Mouse (Mus musculus) layer of hippocampus, postnatal 36 days (tissue): ENCODE results near the gene Dbndd1. TPM values are rescaled to one million over a fixed set of nuclear protein-coding genes. Genes with fewer than 3 reads are reported as not detected.
"Not testable (repeated sequence)": the region's sequence is repeated elsewhere in the genome, so short reads cannot be mapped to it uniquely, and the experiment has no call there.

Experiments
- DNase-seq, 2 experiments: peaks; one replicate each; pipeline ENCODE4 v3.0.0; 2022
- total RNA-seq, 2 experiments: library from RNA; stranded (reverse); gene quantifications; 2 replicates each; pipeline ENCODE4 v1.2.3; 2021

Dbndd1 gene
- total RNA-seq, 2 experiments from 2014 or later = 10.9 to 11.0 TPM

GRCm38 (mm10) chr8:123492898-123493297, 22.4 kb downstream of the Dbndd1 start:
- DNase-seq = no peak

GRCm38 (mm10) chr8:123491280-123492075, 23.8 kb downstream of the Dbndd1 start:
- DNase-seq = no peak

GRCm38 (mm10) chr8:123482627-123483026, 32.6 kb downstream of the Dbndd1 start:
- DNase-seq = no peak

GRCm38 (mm10) chr8:123478456-123479218, 36.6 kb downstream of the Dbndd1 start:
- DNase-seq = no peak

- DNase-seq = peak; percentile 94 to 95
Measured at GRCm38 (mm10) chr8:123477737-123478258, 37.5 kb downstream of the Dbndd1 start, which contains the start of gene Afg3l1. TSS of gene Afg3l1 (plus strand) at chr8:123477903.

- peak in 1 of 2 experiments; percentile 19 for DNase-seq
Measured at GRCm38 (mm10) chr8:123476911-123477736, 38.1 kb downstream of the Dbndd1 start.

- not testable (repeated sequence) for DNase-seq
Measured at GRCm38 (mm10) chr8:123474549-123474948, 40.7 kb downstream of the Dbndd1 start.

GRCm38 (mm10) chr8:123472991-123473390, 42.3 kb downstream of the Dbndd1 start:
- not testable (repeated sequence) for DNase-seq

- no peak for DNase-seq
Measured at GRCm38 (mm10) chr8:123467476-123467875, 47.8 kb downstream of the Dbndd1 start.

GRCm38 (mm10) chr8:123463651-123464050, 51.6 kb downstream of the Dbndd1 start:
- DNase-seq = no peak

Other genes starting within 250 kb of the Dbndd1 start
- gene Fanca, start 196.9 kb downstream of the Dbndd1 start, total RNA-seq = 1 to 10 TPM; 3.6 to 4.0 TPM
- 10 to 100 TPM; 15.2 to 17.2 TPM for gene Spire2, start 182.8 kb downstream of the Dbndd1 start, total RNA-seq
- gene Tcf25, start 141.7 kb downstream of the Dbndd1 start, total RNA-seq = 100 to 1,000 TPM; 510 to 526 TPM
- not detected for gene Mc1r, start 108.4 kb downstream of the Dbndd1 start, total RNA-seq
- 100 to 1,000 TPM; 290 to 324 TPM for gene Tubb3, start 104.0 kb downstream of the Dbndd1 start, total RNA-seq
- gene Def8, start 91.9 kb downstream of the Dbndd1 start, total RNA-seq = 10 to 100 TPM; 53.4 to 57.4 TPM
- 10 to 100 TPM; 24.7 to 27.9 TPM for gene Afg3l1, start 37.6 kb downstream of the Dbndd1 start, total RNA-seq
- 10 to 100 TPM; 25.8 to 27.5 TPM for gene Gas8, start 3.4 kb upstream of the Dbndd1 start, total RNA-seq
- gene Rhou, start 138.5 kb upstream of the Dbndd1 start, total RNA-seq = 10 to 100 TPM; 36.0 to 45.7 TPM